Mouse (Mus musculus) 3134 (cell line): ENCODE data around the gene Ang6.
"Not testable (repeated sequence)": the region's sequence is repeated elsewhere in the genome, so short reads cannot be mapped to it uniquely, and the experiment has no call there.

Source experiments
- DNase-seq: peaks from one replicate; pipeline ENCODE4 v3.0.0-alpha.2; 2011; ENCODE audit warnings: low spot score; ENCODE audit not compliant: insufficient read length; ENCODE audit errors: extremely low read depth

Gene Ang6

DNA sequence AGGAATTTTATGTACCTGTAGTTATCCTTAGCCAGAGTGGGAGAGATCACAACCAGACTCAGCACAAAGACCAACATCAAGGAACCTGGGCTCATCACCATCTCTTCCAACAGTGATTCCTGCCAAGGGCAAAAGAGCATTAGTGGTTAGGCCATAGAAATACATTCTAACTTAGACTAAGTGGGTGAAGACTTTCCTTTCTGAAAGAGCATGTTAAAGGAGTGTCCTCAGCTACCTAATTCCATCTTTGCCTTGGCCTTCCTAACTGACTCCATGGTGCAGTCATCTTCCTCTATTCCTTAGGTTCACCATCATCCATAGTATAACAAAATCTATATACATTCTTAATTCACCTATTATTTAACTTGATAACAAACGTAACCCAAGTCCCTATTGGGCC is at the start of gene Ang6:
Gene Ang6 (minus strand): TSS at position 101 of the 400 bp plus-strand sequence.
- DNase-seq = no peak

DNA sequence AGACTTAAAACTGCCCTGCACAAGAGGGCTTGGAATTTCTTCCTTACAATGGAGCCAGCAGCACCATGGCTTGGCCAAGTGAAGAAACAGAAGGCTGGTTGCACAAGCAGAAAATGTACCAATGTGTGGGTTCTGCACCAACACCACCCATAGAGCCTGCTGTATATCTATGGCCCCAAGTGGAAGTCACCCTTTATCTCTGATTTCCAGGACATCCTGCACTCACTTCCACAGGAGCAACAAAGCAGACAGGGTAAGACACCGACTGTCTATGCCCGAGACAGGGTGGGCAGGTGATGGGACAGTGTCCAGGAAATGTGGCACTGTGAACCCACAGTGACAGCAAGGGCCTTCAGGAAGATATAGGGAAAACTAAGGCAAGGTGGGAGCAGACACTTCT is 44.5 kb upstream of the Ang6 start:
- DNase-seq = not testable (repeated sequence)

DNA sequence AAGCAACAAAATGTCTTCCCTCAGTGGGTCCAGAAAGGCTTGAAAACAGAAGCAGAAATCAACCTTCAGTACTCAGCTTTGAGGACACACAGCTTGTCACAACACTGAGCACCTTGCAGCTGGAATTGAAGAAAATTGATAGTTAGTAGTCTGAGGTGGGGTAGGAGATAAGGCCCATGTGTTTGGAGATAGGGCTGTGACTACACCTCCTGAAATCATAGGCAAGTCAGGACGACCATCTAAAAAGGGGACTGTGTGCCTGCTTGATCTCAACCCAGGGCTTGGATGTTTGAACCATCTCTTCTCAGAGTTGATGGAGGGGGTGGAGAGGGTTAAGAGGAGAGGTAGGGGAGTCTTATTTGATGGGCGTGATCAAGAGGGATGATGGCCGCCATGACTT is 29.8 kb upstream of the Ang6 start:
- DNase-seq = not testable (repeated sequence)

DNA sequence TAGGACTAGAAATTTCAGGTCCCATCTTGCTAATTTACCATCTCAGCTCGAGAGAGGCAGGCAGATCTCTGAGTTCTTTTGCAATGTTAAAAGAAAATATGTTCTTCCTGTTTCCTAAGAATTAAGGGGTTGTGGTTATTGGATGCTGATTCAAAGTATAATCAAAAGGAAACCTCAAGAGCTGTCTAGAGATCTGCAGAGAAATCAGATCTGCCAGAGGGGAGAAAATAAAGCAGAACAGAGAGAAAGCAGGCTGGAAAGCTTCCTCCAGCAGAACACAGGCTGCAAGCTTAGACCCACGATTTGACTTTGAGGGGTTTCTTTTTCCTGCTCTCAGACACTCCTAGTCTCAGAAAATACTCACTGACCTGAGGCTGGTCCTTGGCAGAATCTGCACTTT is 7.6 kb upstream of the Ang6 start:
- DNase-seq = not testable (repeated sequence)

DNA sequence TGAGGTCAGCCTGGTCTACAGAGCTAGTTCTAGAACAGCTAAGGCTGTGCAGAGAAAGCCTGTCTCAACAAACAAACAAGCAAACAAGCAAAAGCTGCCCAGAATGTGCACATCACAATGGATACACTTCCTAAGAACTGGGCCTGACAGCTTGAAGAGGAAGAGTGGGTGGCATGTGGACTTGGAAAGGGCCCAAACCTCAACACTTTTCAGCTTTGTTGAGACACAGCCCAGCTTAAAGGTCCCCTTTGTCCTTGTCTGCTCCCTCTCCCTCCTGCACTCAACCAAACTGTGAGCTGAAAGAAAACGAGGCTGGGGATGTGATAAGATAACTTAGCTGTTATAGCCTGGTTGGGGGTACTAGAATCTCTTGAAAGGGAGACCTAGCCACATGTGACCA is 6.0 kb upstream of the Ang6 start:
- DNase-seq = not testable (repeated sequence)

DNA sequence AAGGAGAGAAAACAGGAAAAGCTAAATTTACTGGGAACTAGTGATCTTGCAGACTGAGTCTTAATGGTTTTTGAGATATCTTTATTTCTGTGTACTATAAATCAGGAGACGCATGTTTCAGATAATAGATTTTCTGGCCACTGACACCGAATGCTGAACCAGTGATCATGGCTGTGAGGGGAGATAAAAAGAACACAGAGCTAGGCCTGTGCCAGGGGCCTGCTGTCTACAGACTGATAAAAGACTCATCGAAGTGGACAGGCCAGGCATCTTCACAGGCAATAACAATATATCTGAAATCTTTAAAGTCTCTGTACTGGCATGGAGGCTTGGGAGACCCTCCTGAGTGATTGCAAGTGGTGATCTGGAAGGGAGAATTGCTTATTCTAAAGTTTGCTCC is 469 bp downstream of the Ang6 start:
- DNase-seq = no peak

DNA sequence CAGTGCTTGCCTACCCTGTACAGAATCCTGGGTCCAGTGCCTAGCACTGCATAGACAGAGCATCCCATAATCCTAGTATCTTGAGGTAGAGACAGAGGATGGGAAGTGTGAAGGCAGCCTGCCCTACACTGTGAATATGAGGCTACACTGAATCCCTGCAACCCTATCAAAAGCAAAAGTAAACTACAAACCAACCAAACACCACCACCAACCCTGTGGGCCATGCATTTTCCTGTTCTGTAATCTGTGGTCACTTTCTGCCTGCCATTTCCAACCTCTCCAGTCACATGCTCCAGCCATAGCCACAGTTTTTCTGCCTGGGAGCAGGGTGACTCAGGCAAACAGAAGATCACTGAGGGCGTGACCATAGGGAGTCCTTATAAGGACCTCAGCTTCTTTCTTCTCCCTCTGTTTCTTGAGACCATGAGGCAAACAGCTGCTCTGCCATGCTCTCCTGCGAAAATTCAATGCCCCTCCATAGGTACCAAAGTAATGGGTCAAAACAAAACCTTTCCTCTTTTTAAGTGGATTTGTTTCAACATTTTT is 3.5 kb downstream of the Ang6 start:
- not testable (repeated sequence) for DNase-seq

DNA sequence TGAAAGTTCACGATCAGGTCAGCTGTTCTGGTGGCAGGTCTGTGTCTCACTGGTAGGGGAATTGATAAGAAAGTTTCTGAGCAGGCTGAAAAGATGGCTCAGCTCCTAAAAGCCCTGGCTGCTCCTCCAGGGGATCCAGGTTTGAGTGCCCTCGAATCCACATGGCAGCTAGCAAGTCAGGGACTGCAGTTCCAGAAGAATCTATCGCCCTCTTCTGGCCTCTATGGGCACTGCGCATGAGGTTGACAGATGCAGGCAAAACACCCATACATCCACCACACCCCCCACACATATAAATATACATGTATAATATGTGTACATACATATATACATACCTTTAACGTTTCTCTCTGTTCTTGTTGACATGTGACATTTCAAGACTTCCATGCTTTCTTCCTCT is 14.7 kb downstream of the Ang6 start:
- not testable (repeated sequence) for DNase-seq

DNA sequence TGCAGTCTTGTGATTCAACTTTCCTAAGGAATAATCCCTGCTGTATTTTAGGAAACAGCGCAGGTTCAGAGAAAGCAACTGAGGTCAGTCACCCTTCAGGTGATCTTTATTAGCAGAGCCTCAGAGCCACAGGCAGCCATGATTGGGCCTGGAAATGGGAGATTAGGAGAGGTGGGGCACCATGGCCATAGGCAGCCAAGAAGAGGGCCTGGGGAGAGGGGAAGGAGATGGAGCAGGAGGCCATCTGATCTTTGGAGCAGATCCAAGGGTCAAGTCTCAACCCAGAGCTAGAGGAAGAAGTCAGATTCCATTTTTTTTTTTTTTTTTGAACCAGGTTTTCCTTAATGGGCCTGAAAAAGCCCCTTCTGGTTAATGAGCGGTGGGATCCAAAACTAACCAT is 15.9 kb downstream of the Ang6 start:
- no peak for DNase-seq

DNA sequence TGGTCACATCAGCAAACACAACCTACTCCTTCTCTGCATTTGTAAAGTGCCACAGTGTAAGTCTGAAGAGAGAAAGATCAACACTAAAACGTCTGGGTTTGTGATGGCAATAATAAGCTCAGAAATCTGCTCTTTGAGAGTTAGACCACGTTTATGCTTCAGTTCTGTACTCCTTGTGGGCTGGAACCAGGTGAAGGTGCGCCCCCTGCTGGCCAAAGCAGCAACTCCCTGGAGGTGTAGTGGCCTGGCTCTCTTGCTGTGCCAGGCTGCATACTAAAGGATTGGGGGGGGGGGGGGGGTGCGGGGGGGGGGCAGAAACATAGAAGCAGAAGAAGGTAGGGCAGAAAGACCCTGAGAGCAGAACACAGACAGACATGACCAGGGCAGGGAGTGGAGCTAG is 18.2 kb downstream of the Ang6 start:
- no peak for DNase-seq

DNA sequence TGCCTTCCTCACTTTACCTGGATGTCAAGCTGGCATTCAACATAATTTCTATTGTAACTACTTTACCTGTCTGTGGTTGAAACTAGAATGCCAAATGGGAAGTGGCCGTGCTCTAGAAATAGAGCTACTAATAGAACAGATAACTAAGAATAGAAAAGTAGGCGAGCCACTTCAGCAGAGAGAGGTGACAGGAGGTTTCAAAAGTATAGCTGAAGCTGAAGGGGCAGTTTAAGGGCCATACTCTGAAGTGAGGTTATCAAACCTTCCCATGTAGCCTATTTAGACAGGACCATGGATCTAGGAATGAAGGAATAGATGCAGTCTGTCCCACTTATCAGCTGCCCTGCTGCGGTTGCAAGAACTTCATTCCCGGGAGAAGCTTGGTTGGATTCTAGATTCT is 18.6 kb downstream of the Ang6 start:
- DNase-seq = no peak

DNA sequence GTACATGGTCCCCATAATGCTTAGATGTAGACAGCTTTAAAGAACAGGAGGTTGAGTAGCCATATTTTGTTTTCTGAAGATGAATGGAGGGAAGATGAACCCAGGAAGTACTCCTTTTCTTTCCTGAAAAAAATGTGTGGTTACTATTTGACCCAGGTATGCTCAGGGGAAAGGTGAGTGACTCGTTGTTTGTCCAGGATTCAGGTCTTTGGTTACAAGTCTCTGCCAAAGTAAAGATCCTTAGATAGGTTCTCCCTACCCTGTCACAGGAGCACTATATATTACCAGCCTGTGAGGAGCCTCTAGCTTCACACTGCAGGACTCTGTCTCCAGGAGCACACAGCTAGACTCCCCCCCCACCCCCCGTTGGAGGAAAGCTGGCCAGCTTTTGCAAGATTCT is 45.3 kb downstream of the Ang6 start, which contains the start of gene Ang5:
Gene Ang5 (plus strand): TSS at position 301 of the 400 bp plus-strand sequence.
- not testable (repeated sequence) for DNase-seq

DNA sequence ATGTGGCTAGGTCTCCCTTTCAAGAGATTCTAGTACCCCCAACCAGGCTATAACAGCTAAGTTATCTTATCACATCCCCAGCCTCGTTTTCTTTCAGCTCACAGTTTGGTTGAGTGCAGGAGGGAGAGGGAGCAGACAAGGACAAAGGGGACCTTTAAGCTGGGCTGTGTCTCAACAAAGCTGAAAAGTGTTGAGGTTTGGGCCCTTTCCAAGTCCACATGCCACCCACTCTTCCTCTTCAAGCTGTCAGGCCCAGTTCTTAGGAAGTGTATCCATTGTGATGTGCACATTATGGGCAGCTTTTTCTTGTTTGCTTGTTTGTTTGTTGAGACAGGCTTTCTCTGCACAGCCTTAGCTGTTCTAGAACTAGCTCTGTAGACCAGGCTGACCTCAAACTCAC is 47.0 kb downstream of the Ang6 start:
- not testable (repeated sequence) for DNase-seq

DNA sequence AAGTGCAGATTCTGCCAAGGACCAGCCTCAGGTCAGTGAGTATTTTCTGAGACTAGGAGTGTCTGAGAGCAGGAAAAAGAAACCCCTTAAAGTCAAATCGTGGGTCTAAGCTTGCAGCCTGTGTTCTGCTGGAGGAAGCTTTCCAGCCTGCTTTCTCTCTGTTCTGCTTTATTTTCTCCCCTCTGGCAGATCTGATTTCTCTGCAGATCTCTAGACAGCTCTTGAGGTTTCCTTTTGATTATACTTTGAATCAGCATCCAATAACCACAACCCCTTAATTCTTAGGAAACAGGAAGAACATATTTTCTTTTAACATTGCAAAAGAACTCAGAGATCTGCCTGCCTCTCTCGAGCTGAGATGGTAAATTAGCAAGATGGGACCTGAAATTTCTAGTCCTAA is 48.7 kb downstream of the Ang6 start:
- DNase-seq = not testable (repeated sequence)
